Mouse (Mus musculus) limb, embryonic 10.5 days (tissue): ENCODE data around the gene Ptpn9. TPM values are rescaled to one million over a fixed set of nuclear protein-coding genes. Genes with fewer than 3 reads are reported as not detected.
"Not testable (repeated sequence)": the region's sequence is repeated elsewhere in the genome, so short reads cannot be mapped to it uniquely, and the experiment has no call there.

Source experiments
- DNase-seq: peaks from one replicate; pipeline ENCODE4 v3.0.0-alpha.2; 2017; ENCODE audit warnings: low spot score
- H3K27ac ChIP-seq: fragments of 300-500 bp; sonication (generic); 2 replicates; pipeline ENCODE4 v1.5.1; 2016; ENCODE audit warnings: mild to moderate bottlenecking
- H3K27me3 ChIP-seq: fragments of 300-500 bp; sonication (generic); 2 replicates; pipeline ENCODE4 v1.6.1; 2016; ENCODE audit warnings: low read depth, mild to moderate bottlenecking; ENCODE audit not compliant: poor library complexity, severe bottlenecking
- H3K36me3 ChIP-seq: fragments of 300-500 bp; sonication (generic); 2 replicates; pipeline ENCODE4 v1.6.1; 2016; ENCODE audit warnings: mild to moderate bottlenecking, moderate library complexity
- H3K4me1 ChIP-seq: fragments of 300-500 bp; sonication (generic); 2 replicates; pipeline ENCODE4 v1.6.1; 2016
- H3K4me3 ChIP-seq: fragments of 300-500 bp; sonication (generic); 2 replicates; pipeline ENCODE4 v1.5.1; 2016; ENCODE audit warnings: mild to moderate bottlenecking, moderate library complexity
- H3K9me3 ChIP-seq: fragments of 300-500 bp; sonication (generic); replicated peaks from 2 replicates; pipeline ENCODE4 v1.6.1; 2016; ENCODE audit warnings: mild to moderate bottlenecking
- WGBS: fragments of 180-500 bp; shearing (Covaris S2); methylation state at CpG from one replicate; pipeline ENCODE4 v1.1.7; 2016; 5-methylcytosine and 5-hydroxymethylcytosine counted together
- polyA plus RNA-seq: library from polyadenylated mRNA; unstranded; fragments of >200 nt; fragmentation: Nextera tagmentation; extraction: Ambion mirVana; gene quantifications from 2 replicates; pipeline ENCODE4 v1.2.1, GENCODE M21; 2016

Gene Ptpn9
- polyA plus RNA-seq: 24.6 and 27.6 TPM in 2 replicates

- Histone ChIP-seq H3K27ac (peak within 1 kb of the TSS; percentile 99), H3K27me3 (no peaks in the 10 kb centered on the region), H3K36me3 (peaks cover 3% of the 10 kb centered on the region), H3K4me1 (peaks cover 19% of the 10 kb centered on the region), H3K4me3 (peak within 1 kb of the TSS; percentile 98), H3K9me3 (no peaks in the 10 kb centered on the region)
- peak; percentile 93 for DNase-seq
- 2% methylated on average over 62 of the region's 62 CpGs for WGBS
These were observed at the start of gene Ptpn9 for GRCm38 (mm10) chr9:56994286-56995197. Gene Ptpn9, plus strand, starts transcription at chr9:56994923.

GRCm38 (mm10) chr9:56947481-56947880, 47.2 kb upstream of the Ptpn9 start:
- not testable (repeated sequence) for H3K36me3 ChIP-seq, H3K9me3 ChIP-seq, H3K27me3 ChIP-seq, H3K4me3 ChIP-seq, H3K27ac ChIP-seq
- WGBS: 33% methylated on average over 3 of the region's 3 CpGs
- peak; percentile 42 for DNase-seq
- H3K4me1 ChIP-seq: peaks cover 13% of the 10 kb centered on the region

DNA sequence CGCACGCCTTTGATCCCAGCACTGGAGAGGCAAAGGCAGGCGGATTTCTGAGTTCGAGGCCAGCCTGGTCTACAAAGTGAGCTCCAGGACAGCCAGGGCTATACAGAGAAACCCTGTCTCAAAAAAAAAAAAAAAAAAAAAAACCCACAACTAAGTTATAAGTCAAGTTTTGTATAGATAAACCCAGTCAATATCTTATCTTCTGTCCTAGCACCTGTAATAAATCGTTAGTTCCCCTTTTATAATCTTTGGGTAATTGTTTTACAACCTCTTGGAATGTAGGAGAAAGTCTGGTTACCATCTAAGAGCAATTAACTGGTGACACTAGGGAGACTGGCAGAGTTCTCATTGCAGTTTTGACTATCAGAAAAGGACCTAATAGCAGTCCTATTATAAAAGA, 46.0 kb upstream of the Ptpn9 start:
- not testable (repeated sequence) for H3K9me3 ChIP-seq, H3K4me3 ChIP-seq, H3K36me3 ChIP-seq, H3K27me3 ChIP-seq, H3K27ac ChIP-seq, DNase-seq
- peaks cover 13% of the 10 kb centered on the region for H3K4me1 ChIP-seq
- 40% methylated on average over 5 of the region's 5 CpGs for WGBS

DNA sequence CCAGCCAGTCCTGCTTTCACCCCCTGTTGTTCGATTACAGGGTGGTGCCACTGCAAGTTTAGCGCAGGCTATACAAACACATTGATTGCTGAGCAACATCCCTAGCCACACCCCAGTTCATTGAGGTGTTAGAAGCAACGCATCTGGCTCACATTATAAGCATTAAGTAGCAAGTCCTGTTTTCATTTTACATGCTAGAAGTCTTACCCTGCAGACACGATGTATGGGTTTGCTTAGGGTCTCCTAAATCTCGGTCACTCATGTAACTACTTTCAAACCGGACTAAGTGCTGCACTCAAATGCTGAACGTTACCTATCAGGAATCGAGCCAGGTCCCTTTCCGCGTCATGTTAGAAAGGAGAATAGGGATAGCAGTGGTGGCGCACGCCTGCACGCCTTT, 45.0 kb upstream of the Ptpn9 start:
- 19% methylated on average over 13 of the region's 13 CpGs for WGBS
- peak; percentile 44 for DNase-seq

DNA sequence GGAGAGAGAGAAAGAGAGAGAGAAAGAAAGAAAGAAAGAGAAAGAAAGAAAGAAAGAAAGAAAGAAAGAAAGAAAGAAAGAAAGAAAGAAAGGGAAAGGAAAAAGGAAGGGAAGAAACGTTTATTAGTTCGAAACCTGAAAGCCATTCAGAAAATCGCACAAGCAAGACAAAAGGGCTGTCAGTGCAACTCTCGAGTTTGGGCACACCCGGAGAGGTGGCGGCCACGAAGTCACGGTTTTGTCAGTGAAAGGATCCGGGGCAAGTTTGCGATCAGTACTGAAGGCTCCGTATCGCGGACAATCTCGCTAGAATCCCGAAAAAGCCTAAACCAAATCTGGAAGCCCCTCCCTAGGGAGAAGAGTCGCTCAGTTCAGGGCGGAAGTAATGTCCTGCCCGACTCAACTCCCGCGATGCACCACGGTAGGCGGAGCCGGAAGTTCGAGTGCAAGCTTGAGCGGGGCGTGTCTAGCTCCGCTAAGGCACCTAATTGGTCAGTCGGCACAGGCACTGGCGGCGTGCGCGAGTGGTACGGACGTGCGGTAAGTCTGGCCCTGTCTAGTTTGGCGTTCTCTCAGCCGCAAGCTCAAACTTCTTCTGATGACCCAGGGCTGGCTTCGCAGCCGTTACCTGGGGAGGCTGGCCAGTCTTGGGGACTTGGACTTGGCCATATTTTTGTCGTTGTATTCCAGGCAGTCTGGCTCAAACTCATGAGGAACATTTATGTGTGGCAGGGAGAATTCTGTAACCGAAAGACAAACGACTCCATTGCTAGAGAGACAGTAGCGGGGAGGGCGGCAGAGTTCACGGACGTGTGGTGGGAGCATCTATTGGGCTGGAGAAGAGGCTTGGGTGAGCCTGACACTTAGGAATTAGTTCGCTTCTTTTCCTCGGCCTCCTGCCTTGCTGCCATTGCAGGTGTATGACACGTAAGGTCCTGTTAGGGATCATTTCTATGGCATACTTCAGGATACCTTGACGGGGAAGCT, 44.0 kb upstream of the Ptpn9 start, which contains the start of gene Snupn:
Gene Snupn (plus strand): TSS at position 465 of the 987 bp plus-strand sequence.
- Histone ChIP-seq H3K27ac (peak within 1 kb of the TSS; percentile 87), H3K9me3 (no peaks in the 10 kb centered on the region), H3K36me3 (peaks cover 3% of the 10 kb centered on the region), H3K4me1 (peaks cover 13% of the 10 kb centered on the region), H3K4me3 (peak within 1 kb of the TSS; percentile 57), H3K27me3 (no peaks in the 10 kb centered on the region)
- peak; percentile 98 for DNase-seq
- under 1% methylated on average over 50 of the region's 50 CpGs for WGBS

More for the DNA sequence above, 45.0 kb upstream of the Ptpn9 start:
- H3K4me3 ChIP-seq: peak overlapping the region; percentile 57
- H3K36me3 ChIP-seq: no peaks in the 10 kb centered on the region
- H3K27me3 ChIP-seq: no peaks in the 10 kb centered on the region
- H3K4me1 ChIP-seq: peaks cover 13% of the 10 kb centered on the region
- H3K9me3 ChIP-seq: no peaks in the 10 kb centered on the region
- H3K27ac ChIP-seq: peak overlapping the region; percentile 87

GRCm38 (mm10) chr9:56953562-56953961, 41.2 kb upstream of the Ptpn9 start:
- Histone ChIP-seq H3K9me3 (no peaks in the 10 kb centered on the region), H3K27ac (no peak overlapping the region), H3K4me1 (peaks cover 16% of the 10 kb centered on the region), H3K4me3 (no peak overlapping the region), H3K27me3 (no peaks in the 10 kb centered on the region), H3K36me3 (peaks cover 18% of the 10 kb centered on the region)
- DNase-seq: no peak
- 93% methylated on average over 1 of the region's 1 CpGs for WGBS

DNA sequence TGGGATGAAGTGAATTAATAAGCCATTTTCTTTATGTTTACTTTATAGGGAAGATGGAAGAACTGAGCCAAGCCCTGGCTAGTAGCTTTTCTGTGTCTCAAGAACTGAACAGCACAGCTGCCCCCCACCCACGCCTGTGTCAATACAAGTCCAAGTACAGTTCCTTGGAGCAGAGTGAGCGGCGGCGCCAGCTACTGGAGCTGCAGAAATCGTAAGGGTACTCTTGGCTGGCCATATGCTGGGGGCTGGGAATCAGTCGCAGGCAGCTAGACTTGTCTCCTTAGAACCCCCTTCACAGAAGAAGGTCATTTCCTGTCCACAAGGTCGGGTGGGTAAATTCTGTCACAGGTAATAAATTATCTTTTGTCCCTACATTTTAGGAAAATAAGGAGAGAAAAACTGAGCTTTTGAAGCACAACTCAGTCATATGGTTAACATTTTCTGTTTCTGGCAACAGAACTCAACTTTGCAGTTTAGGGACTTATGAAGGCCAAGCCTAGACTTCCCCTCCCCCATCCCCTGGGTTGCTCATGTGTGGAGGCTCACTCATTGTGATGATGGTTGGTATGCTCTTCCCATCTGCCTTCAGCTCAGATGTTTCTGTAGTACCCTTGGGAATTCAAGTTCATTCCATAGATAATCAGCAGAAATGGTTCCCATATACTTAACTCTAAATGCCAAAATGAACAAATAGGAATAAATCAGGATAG, 37.6 kb upstream of the Ptpn9 start:
- WGBS: 53% methylated on average over 7 of the region's 7 CpGs
- peaks cover 34% of the 10 kb centered on the region for H3K36me3 ChIP-seq
- no peak overlapping the region for H3K4me3 ChIP-seq
- no peaks in the 10 kb centered on the region for H3K27me3 ChIP-seq
- peaks cover 3% of the 10 kb centered on the region; the same call in 1 of the 2 replicates for H3K4me1 ChIP-seq
- no peaks in the 10 kb centered on the region for H3K9me3 ChIP-seq
- DNase-seq: peak; percentile 50
- no peak overlapping the region for H3K27ac ChIP-seq

GRCm38 (mm10) chr9:56958689-56959088, 36.0 kb upstream of the Ptpn9 start:
- DNase-seq: no peak
- H3K27ac ChIP-seq: no peak overlapping the region
- no peaks in the 10 kb centered on the region for H3K9me3 ChIP-seq
- H3K27me3 ChIP-seq: no peaks in the 10 kb centered on the region
- peaks cover 3% of the 10 kb centered on the region; the same call in 1 of the 2 replicates for H3K4me1 ChIP-seq
- no peak overlapping the region for H3K4me3 ChIP-seq
- H3K36me3 ChIP-seq: peaks cover 48% of the 10 kb centered on the region
- WGBS: 96% methylated on average over 2 of the region's 2 CpGs

DNA sequence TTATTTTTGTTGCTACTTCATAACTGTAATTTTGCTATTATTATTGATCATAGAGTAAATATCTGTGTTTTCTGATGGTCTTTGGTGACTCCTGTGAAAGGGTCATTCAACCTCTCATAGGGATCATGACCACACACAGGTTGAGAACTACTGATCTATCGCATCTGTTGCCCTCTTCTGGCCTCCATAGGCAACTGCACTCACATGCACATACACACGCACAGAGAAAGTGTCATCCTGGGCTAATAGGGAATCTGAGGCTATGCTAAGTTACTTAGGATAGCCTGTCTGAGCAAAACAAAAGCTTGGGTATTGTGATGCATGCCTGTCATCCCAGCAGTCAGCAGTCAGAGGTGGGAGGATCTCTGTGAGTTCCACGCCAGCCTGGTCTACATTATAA, 33.1 kb upstream of the Ptpn9 start:
- H3K36me3 ChIP-seq: peaks cover 50% of the 10 kb centered on the region
- no peaks in the 10 kb centered on the region for H3K27me3 ChIP-seq
- no peaks in the 10 kb centered on the region for H3K9me3 ChIP-seq
- H3K27ac ChIP-seq: no peak overlapping the region
- no peak overlapping the region for H3K4me3 ChIP-seq
- WGBS: 98% methylated on average over 3 of the region's 3 CpGs
- no peak for DNase-seq
- H3K4me1 ChIP-seq: peaks cover 3% of the 10 kb centered on the region; the same call in 1 of the 2 replicates

- 76% methylated on average over 2 of the region's 2 CpGs for WGBS
- Histone ChIP-seq H3K27ac (no peak overlapping the region), H3K4me1 (no peaks in the 10 kb centered on the region), H3K9me3 (no peaks in the 10 kb centered on the region), H3K4me3 (no peak overlapping the region), H3K36me3 (peaks cover 34% of the 10 kb centered on the region), H3K27me3 (no peaks in the 10 kb centered on the region)
- DNase-seq: no peak
These were observed 24.6 kb upstream of the Ptpn9 start for GRCm38 (mm10) chr9:56970158-56970557.

- Histone ChIP-seq H3K9me3 (no peaks in the 10 kb centered on the region), H3K36me3 (peaks cover 19% of the 10 kb centered on the region), H3K4me3 (no peak overlapping the region), H3K27ac (no peak overlapping the region), H3K4me1 (no peaks in the 10 kb centered on the region), H3K27me3 (no peaks in the 10 kb centered on the region)
- no peak for DNase-seq
- 86% methylated on average over 8 of the region's 8 CpGs for WGBS
These were observed 20.7 kb upstream of the Ptpn9 start for GRCm38 (mm10) chr9:56973960-56974524.

GRCm38 (mm10) chr9:56975199-56975598, 19.5 kb upstream of the Ptpn9 start:
- no peak for DNase-seq
- WGBS: 86% methylated on average over 3 of the region's 3 CpGs
- Histone ChIP-seq H3K9me3 (no peaks in the 10 kb centered on the region), H3K27me3 (no peaks in the 10 kb centered on the region), H3K4me1 (no peaks in the 10 kb centered on the region), H3K27ac (no peak overlapping the region), H3K4me3 (no peak overlapping the region), H3K36me3 (peaks cover 24% of the 10 kb centered on the region)
